Mouse (Mus musculus) MEL (cell line): ENCODE results near the gene Trir. TPM values are rescaled to one million over a fixed set of nuclear protein-coding genes. Genes with fewer than 3 reads are reported as not detected.

Experiments used
- DNase-seq: peaks from one replicate; pipeline ENCODE4 v3.0.0; 2011; ENCODE audit warnings: low read depth, low spot score
- H3K27ac ChIP-seq: 2 replicates; pipeline ENCODE4 v1.5.1; 2012; ENCODE audit warnings: low read depth, mild to moderate bottlenecking, control low read depth, low read length, moderate library complexity; ENCODE audit not compliant: control insufficient read depth
- H3K27me3 ChIP-seq, 2 experiments: fragments of 150-350 bp in 1 of 2; sonication (generic) in 1 of 2; 2 replicates each; pipeline ENCODE4 v1.6.1; 2012; ENCODE audit warnings: low read length in 2 of 2, mild to moderate bottlenecking in 2 of 2, improper control_type of control experiment in 1 of 2, moderate library complexity in 1 of 2; ENCODE audit not compliant: insufficient read depth in 2 of 2, control insufficient read depth in 1 of 2
- H3K36me3 ChIP-seq, 2 experiments: 2 replicates each; pipeline ENCODE4 v1.6.1; 2012 to 2014; ENCODE audit warnings: low read length in 2 of 2, improper control_type of control experiment in 1 of 2, inconsistent platforms in 1 of 2, mild to moderate bottlenecking in 1 of 2; ENCODE audit not compliant: insufficient read depth in 2 of 2, control insufficient read depth in 1 of 2
- H3K4me1 ChIP-seq, 2 experiments: fragments of 150-350 bp in 1 of 2; sonication (generic) in 1 of 2; 2 replicates each; pipeline ENCODE4 v1.6.1; 2012; ENCODE audit warnings: low read length in 2 of 2, improper control_type of control experiment in 1 of 2, mild to moderate bottlenecking in 1 of 2; ENCODE audit not compliant: insufficient read depth in 2 of 2, control insufficient read depth in 1 of 2
- H3K4me3 ChIP-seq, 2 experiments: fragments of 150-350 bp in 1 of 2; sonication (generic) in 1 of 2; 2 replicates each; pipeline ENCODE4 v1.5.1; 2012; ENCODE audit warnings: low read depth in 2 of 2, low read length in 2 of 2, mild to moderate bottlenecking in 2 of 2, moderate library complexity in 2 of 2, control low read depth in 1 of 2, improper control_type of control experiment in 1 of 2; ENCODE audit not compliant: control insufficient read depth in 1 of 2, insufficient read depth in 1 of 2
- H3K79me2 ChIP-seq: 2 replicates; pipeline ENCODE4 v1.6.1; 2012; ENCODE audit warnings: mild to moderate bottlenecking, low read length, moderate library complexity; ENCODE audit not compliant: control insufficient read depth, poor library complexity, insufficient read depth
- H3K9ac ChIP-seq: 2 replicates; pipeline ENCODE4 v1.6.1; 2012; ENCODE audit warnings: low read depth, mild to moderate bottlenecking, control low read depth, low read length, moderate library complexity; ENCODE audit not compliant: control insufficient read depth, poor library complexity, severe bottlenecking
- H3K9me3 ChIP-seq: fragments of 150-350 bp; sonication (generic); replicated peaks from 2 replicates; pipeline ENCODE4 v1.6.1; 2012; ENCODE audit warnings: mild to moderate bottlenecking, low read length, improper control_type of control experiment, moderate library complexity; ENCODE audit not compliant: insufficient read depth
- BHLHE40 ChIP-seq: IDR thresholded peaks from 2 replicates; pipeline ENCODE4 v1.6.1; 2012; ENCODE audit warnings: low read depth, mild to moderate bottlenecking, inconsistent platforms, low read length, improper control_type of control experiment, borderline replicate concordance
- CHD1 ChIP-seq: IDR thresholded peaks from 2 replicates; pipeline ENCODE4 v1.6.1; 2012; ENCODE audit warnings: low read depth, mild to moderate bottlenecking, inconsistent platforms, low read length, improper control_type of control experiment
- CHD2 ChIP-seq: IDR thresholded peaks from 2 replicates; pipeline ENCODE4 v1.6.1; 2011; ENCODE audit warnings: low read length, improper control_type of control experiment
- EP300 ChIP-seq, 2 experiments: IDR thresholded peaks; 2 replicates each; pipeline ENCODE4 v1.6.1; 2011; ENCODE audit warnings: improper control_type of control experiment in 2 of 2, low read length in 2 of 2, low read depth in 1 of 2, mild to moderate bottlenecking in 1 of 2
- ETS1 ChIP-seq: IDR thresholded peaks from 2 replicates; pipeline ENCODE4 v1.6.1; 2012; ENCODE audit warnings: low read depth, mild to moderate bottlenecking, inconsistent platforms, low read length, improper control_type of control experiment, moderate library complexity
- GABPA ChIP-seq: IDR thresholded peaks from 2 replicates; pipeline ENCODE4 v1.6.1; 2012; ENCODE audit warnings: low read depth, mild to moderate bottlenecking, inconsistent platforms, low read length, improper control_type of control experiment, moderate library complexity
- GATA1 ChIP-seq: IDR thresholded peaks from 2 replicates; pipeline ENCODE4 v1.6.1; 2011; ENCODE audit warnings: low read depth, low read length, improper control_type of control experiment
- HCFC1 ChIP-seq: IDR thresholded peaks from 2 replicates; pipeline ENCODE4 v1.6.1; 2012; ENCODE audit warnings: low read depth, mild to moderate bottlenecking, inconsistent platforms, low read length, improper control_type of control experiment, moderate library complexity
- JUND ChIP-seq: IDR thresholded peaks from 2 replicates; pipeline ENCODE4 v1.6.1; 2011; ENCODE audit warnings: low read depth, mild to moderate bottlenecking, improper control_type of control experiment, low read length
- KAT2A ChIP-seq: conservative IDR thresholded peaks from 2 replicates; pipeline ENCODE4 v1.6.1; 2012; ENCODE audit warnings: low read depth, low read length, improper control_type of control experiment, inconsistent platforms
- MAFK ChIP-seq: IDR thresholded peaks from 2 replicates; pipeline ENCODE4 v1.6.1; 2011; ENCODE audit warnings: low read depth, mild to moderate bottlenecking, low read length, improper control_type of control experiment, borderline replicate concordance
- MAX ChIP-seq: IDR thresholded peaks from 2 replicates; pipeline ENCODE4 v1.6.1; 2011; ENCODE audit warnings: low read length, improper control_type of control experiment
- MAZ ChIP-seq: IDR thresholded peaks from 2 replicates; pipeline ENCODE4 v1.6.1; 2012; ENCODE audit warnings: low read depth, mild to moderate bottlenecking, inconsistent platforms, low read length, improper control_type of control experiment
- MEF2A ChIP-seq: IDR thresholded peaks from 2 replicates; pipeline ENCODE4 v1.6.1; 2014; ENCODE audit warnings: low read depth, mild to moderate bottlenecking, inconsistent platforms, low read length, improper control_type of control experiment; ENCODE audit not compliant: poor library complexity, insufficient replicate concordance, severe bottlenecking; ENCODE audit errors: extremely low read depth
- MXI1 ChIP-seq: IDR thresholded peaks from 2 replicates; pipeline ENCODE4 v1.6.1; 2011; ENCODE audit warnings: mild to moderate bottlenecking, low read depth, low read length, improper control_type of control experiment
- MYB ChIP-seq: IDR thresholded peaks from 2 replicates; pipeline ENCODE4 v1.6.1; 2011; ENCODE audit warnings: mild to moderate bottlenecking, low read depth, low read length, improper control_type of control experiment
- NELFE ChIP-seq: IDR thresholded peaks from 2 replicates; pipeline ENCODE4 v1.6.1; 2011; ENCODE audit warnings: low read depth, low read length, improper control_type of control experiment
- NRF1 ChIP-seq: IDR thresholded peaks from 2 replicates; pipeline ENCODE4 v1.6.1; 2014; ENCODE audit warnings: low read depth, mild to moderate bottlenecking, inconsistent platforms, low read length, improper control_type of control experiment, moderate library complexity; ENCODE audit not compliant: poor library complexity, insufficient read depth, severe bottlenecking
- POLR2A ChIP-seq, 2 experiments: IDR thresholded peaks; 2 replicates each; pipeline ENCODE4 v1.6.1; 2011 to 2012; ENCODE audit warnings: low read length in 2 of 2, mild to moderate bottlenecking in 2 of 2, control low read depth in 1 of 2, improper control_type of control experiment in 1 of 2, low read depth in 1 of 2, moderate library complexity in 1 of 2; ENCODE audit not compliant: control insufficient read depth in 1 of 2, insufficient read depth in 1 of 2, poor library complexity in 1 of 2
- POLR2AphosphoS2 ChIP-seq: IDR thresholded peaks from 2 replicates; pipeline ENCODE4 v1.6.1; 2011; ENCODE audit warnings: low read length, improper control_type of control experiment
- POLR2AphosphoS5 ChIP-seq: IDR thresholded peaks from 2 replicates; pipeline ENCODE4 v1.6.1; 2012; ENCODE audit warnings: low read depth, borderline replicate concordance, mild to moderate bottlenecking, inconsistent platforms, low read length, moderate library complexity, mixed read lengths
- RAD21 ChIP-seq: IDR thresholded peaks from 2 replicates; pipeline ENCODE4 v1.6.1; 2011; ENCODE audit warnings: mild to moderate bottlenecking, low read depth, low read length, improper control_type of control experiment
- RCOR1 ChIP-seq: IDR thresholded peaks from 2 replicates; pipeline ENCODE4 v1.6.1; 2012; ENCODE audit warnings: low read depth, mild to moderate bottlenecking, inconsistent platforms, low read length, improper control_type of control experiment
- SIN3A ChIP-seq: IDR thresholded peaks from 2 replicates; pipeline ENCODE4 v1.6.1; 2012; ENCODE audit warnings: low read length, improper control_type of control experiment, inconsistent platforms
- SMC3 ChIP-seq: IDR thresholded peaks from 2 replicates; pipeline ENCODE4 v1.6.1; 2011; ENCODE audit warnings: low read depth, low read length, improper control_type of control experiment
- TBP ChIP-seq: IDR thresholded peaks from 2 replicates; pipeline ENCODE4 v1.8.0; 2011; ENCODE audit warnings: low read depth, low read length, improper control_type of control experiment
- TCF12 ChIP-seq: IDR thresholded peaks from 2 replicates; pipeline ENCODE4 v1.6.1; 2014; ENCODE audit warnings: low read depth, mild to moderate bottlenecking, inconsistent platforms, low read length, improper control_type of control experiment, moderate library complexity
- UBTF ChIP-seq: IDR thresholded peaks from 2 replicates; pipeline ENCODE4 v1.6.1; 2012; ENCODE audit warnings: low read depth, mild to moderate bottlenecking, inconsistent platforms, low read length, improper control_type of control experiment, moderate library complexity, borderline replicate concordance; ENCODE audit not compliant: insufficient read depth
- ZC3H11A ChIP-seq: IDR thresholded peaks from 2 replicates; pipeline ENCODE4 v1.6.1; 2012; ENCODE audit warnings: low read depth, mild to moderate bottlenecking, inconsistent platforms, low read length, improper control_type of control experiment
- ZKSCAN1 ChIP-seq: IDR thresholded peaks from 2 replicates; pipeline ENCODE4 v1.6.1; 2012; ENCODE audit warnings: low read depth, mild to moderate bottlenecking, inconsistent platforms, low read length, improper control_type of control experiment, moderate library complexity
- polyA plus RNA-seq, 2 experiments: library from polyadenylated mRNA; stranded (reverse) in 1 of 2; unstranded in 1 of 2; fragments of >175 nt in 1 of 2; fragments of >200 nt in 1 of 2; gene quantifications; 2 replicates each; pipeline versions ENCODE4 v1.2.1 to v1.2.4; 2012; ENCODE audit warnings: low replicate concordance in 2 of 2, low read depth in 1 of 2; ENCODE audit not compliant: insufficient read length in 2 of 2, insufficient read depth in 1 of 2, missing spikeins in 1 of 2
- total RNA-seq: library from RNA; depleted of rRNA; stranded (reverse); fragments of 300-350 nt; gene quantifications from 2 replicates; pipeline ENCODE4 v1.2.3, GENCODE M21; 2012

The Trir gene
- total and polyA plus RNA-seq, 3 experiments = 264 to 442 (median 283) TPM

GRCm38 (mm10) chr8:84979599-84980421 is 46.8 kb upstream of the Trir start (continued):
- TF ChIP-seq POLR2AphosphoS5 (no peak), CHD1 (peak; percentile 99), ETS1 (peak; percentile 62; the same call in 1 of the 2 replicates), CHD2 (no peak), TCF12 (0 out of 2 replicates have a peak, but pooled peaks have one; percentile 25), POLR2AphosphoS2 (no peak), SIN3A (peak; percentile 80), MYB (no peak), RCOR1 (no peak), TBP (peak; percentile 79), RAD21 (no peak)
- TF ChIP-seq, all 39 proteins: peak for 14

- peak; percentile 91 for DNase-seq
- H3K9me3 ChIP-seq = no peaks in the 10 kb centered on the region
- H3K79me2 ChIP-seq = peaks cover 28% of the 10 kb centered on the region
- peak overlapping the region; percentile 52 to 64 for H3K4me3 ChIP-seq
- H3K36me3 ChIP-seq = peaks cover 0 to 42% of the 10 kb centered on the region in 2 experiments; a peak in 2 of 4 replicates
- peak overlapping the region; percentile 99 for H3K27ac ChIP-seq
- H3K27me3 ChIP-seq = no peaks in the 10 kb centered on the region
- peak overlapping the region; percentile 83 for H3K9ac ChIP-seq
- H3K4me1 ChIP-seq = peaks cover 11 to 55% of the 10 kb centered on the region in 2 experiments
- TF ChIP-seq NELFE = peak; percentile 39; the same call in 1 of the 2 replicates
- TF ChIP-seq UBTF = 0 out of 2 replicates have a peak, but pooled peaks have one; percentile 78
- TF ChIP-seq MAZ = no peak
- TF ChIP-seq ZC3H11A = no peak; the same call in 1 of the 2 replicates
- peak; percentile 78 for TF ChIP-seq ETS1
- TF ChIP-seq CHD2 = peak; percentile 62
- TF ChIP-seq JUND = no peak
- TF ChIP-seq MAX = peak; percentile 24; the same call in 1 of the 2 replicates
- TF ChIP-seq KAT2A = no peak
- TF ChIP-seq MAFK = no peak
- no peak for TF ChIP-seq MEF2A
- peak; percentile 64 for TF ChIP-seq TBP
- no peak for TF ChIP-seq NRF1
- TF ChIP-seq ZKSCAN1 = no peak
- TF ChIP-seq GABPA = no peak
- TF ChIP-seq POLR2AphosphoS2 = no peak
- peak; percentile 83 for TF ChIP-seq MXI1
- peak; percentile 38 to 45; a peak in 3 of 4 replicates for TF ChIP-seq EP300 (IDR thresholded peaks at IDR 0.05; ENCODE audit: low read depth in 1 of 2, low read length in 2 of 2)
- TF ChIP-seq GATA1 = no peak
- TF ChIP-seq RCOR1 = peak; percentile 35; the same call in 1 of the 2 replicates
- no peak for TF ChIP-seq MYB
- peak in 1 of 2 experiments; percentile 54; a peak in 2 of 4 replicates for TF ChIP-seq POLR2A (IDR thresholded peaks at IDR 0.05; ENCODE audit: control insufficient read depth in 1 of 2, insufficient read depth in 1 of 2, low read depth in 1 of 2, low read length in 2 of 2, poor library complexity in 1 of 2)
- no peak for TF ChIP-seq BHLHE40
- peak; percentile 40; the same call in 1 of the 2 replicates for TF ChIP-seq TCF12
- TF ChIP-seq SMC3 = no peak
- TF ChIP-seq HCFC1 = peak; percentile 45; the same call in 1 of the 2 replicates
- TF ChIP-seq SIN3A = peak; percentile 64
Observed at GRCm38 (mm10) chr8:84980622-84981358, 45.8 kb upstream of the Trir start.
